Mouse (Mus musculus): ENCODE data around the gene Esyt2. TPM values are rescaled to one million over a fixed set of nuclear protein-coding genes. Genes with fewer than 3 reads are reported as not detected.

Esyt2 gene
- total and polyA plus RNA-seq, 2 experiments from 2014 or later = 8.1 to 49.7 TPM

- Histone ChIP-seq H3K4me2 (ENCODE audit: low read depth) (no peak overlapping the region), H3K4me1 (ENCODE audit: insufficient read depth) (no peaks in the 10 kb centered on the region), H3K36me3 (ENCODE audit: insufficient read depth) (peaks cover 3% of the 10 kb centered on the region; the same call in 1 of the 2 replicates), H3K27me3 (ENCODE audit: insufficient read depth, low read length) (no peaks in the 10 kb centered on the region), H3K27ac (ENCODE audit: low read depth, low read length) (no peak overlapping the region), H3K4me3 (ENCODE audit: low read depth, low read length) (no peak overlapping the region), H3K9me3 (ENCODE audit: low read length) (no peaks in the 10 kb centered on the region), H3K9ac (no peak overlapping the region)
- TF ChIP-seq CTCF (IDR thresholded peaks at IDR 0.05; ENCODE audit: low read depth) = no peak
- ATAC-seq (no peak), DNase-seq (no peak)
- WGBS = 96% methylated on average over 2 of the region's 2 CpGs
These were observed 144.4 kb downstream of the Esyt2 start for GRCm38 (mm10) chr12:116425392-116425791.

DNA sequence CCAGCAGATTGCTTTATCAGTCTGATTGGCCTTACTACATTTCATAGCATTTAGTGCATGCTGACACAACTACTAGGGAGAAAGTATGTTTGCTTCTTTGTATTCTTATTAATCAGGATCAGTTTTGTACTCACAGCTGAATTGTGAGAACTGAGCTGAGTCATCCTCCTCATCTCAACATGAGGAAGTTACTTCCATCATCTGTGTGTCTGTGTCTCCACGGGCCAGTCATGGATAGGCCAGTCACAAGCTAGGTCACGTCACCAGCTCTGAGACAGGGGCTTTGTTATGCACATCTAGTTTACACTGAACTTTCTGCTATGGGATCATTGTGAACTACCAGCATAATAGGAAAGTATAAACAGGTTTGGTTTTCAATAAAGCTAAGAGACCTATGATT lies 152.7 kb downstream of the Esyt2 start:
- no peak for TF ChIP-seq CTCF (IDR thresholded peaks at IDR 0.05; ENCODE audit: low read depth)
- 90% methylated on average over 2 of the region's 2 CpGs for WGBS
- no peak for DNase-seq

DNA sequence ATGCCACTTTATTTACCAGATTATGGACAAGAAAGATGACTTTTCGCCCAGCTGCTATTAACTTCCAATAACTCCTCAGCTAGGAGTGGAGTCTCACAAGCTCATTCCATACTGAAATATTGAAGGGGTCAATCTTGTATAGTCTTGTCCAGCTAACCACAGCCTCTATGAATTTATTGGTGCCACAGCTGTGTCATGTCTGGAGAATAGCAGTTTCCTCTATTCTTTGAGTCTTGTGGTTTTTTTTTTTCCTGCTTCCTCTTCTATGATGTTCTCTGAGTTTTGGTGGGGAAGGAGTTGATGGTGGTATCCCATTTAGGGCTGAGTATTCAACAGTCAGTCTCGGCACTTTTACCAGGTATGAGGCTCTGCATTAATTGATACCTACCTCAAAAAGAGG lies 154.2 kb downstream of the Esyt2 start:
- ATAC-seq (no peak), DNase-seq (no peak)
- Histone ChIP-seq H3K36me3 (ENCODE audit: insufficient read depth) (peaks cover 17% of the 10 kb centered on the region), H3K27me3 (ENCODE audit: insufficient read depth, low read length) (no peaks in the 10 kb centered on the region), H3K27ac (ENCODE audit: low read depth, low read length) (no peak overlapping the region), H3K4me1 (ENCODE audit: insufficient read depth) (no peaks in the 10 kb centered on the region), H3K4me2 (ENCODE audit: low read depth) (no peak overlapping the region), H3K9ac (no peak overlapping the region), H3K4me3 (ENCODE audit: low read depth, low read length) (no peak overlapping the region), H3K9me3 (ENCODE audit: low read length) (no peaks in the 10 kb centered on the region)
- 93% methylated on average over 2 of the region's 2 CpGs for WGBS
- no peak for TF ChIP-seq CTCF (IDR thresholded peaks at IDR 0.05; ENCODE audit: low read depth)

More for the DNA sequence above, 152.7 kb downstream of the Esyt2 start:
- Histone ChIP-seq H3K27ac (ENCODE audit: low read depth, low read length) (no peak overlapping the region), H3K9ac (no peak overlapping the region), H3K4me1 (ENCODE audit: insufficient read depth) (no peaks in the 10 kb centered on the region), H3K9me3 (ENCODE audit: low read length) (no peaks in the 10 kb centered on the region), H3K4me2 (ENCODE audit: low read depth) (no peak overlapping the region), H3K4me3 (ENCODE audit: low read depth, low read length) (no peak overlapping the region), H3K27me3 (ENCODE audit: insufficient read depth, low read length) (no peaks in the 10 kb centered on the region), H3K36me3 (ENCODE audit: insufficient read depth) (peaks cover 10% of the 10 kb centered on the region)
- ATAC-seq = no peak

- TF ChIP-seq CTCF (IDR thresholded peaks at IDR 0.05; ENCODE audit: low read depth) = no peak
- no peaks in the 10 kb centered on the region for H3K9me3 ChIP-seq (ENCODE audit: low read length)
- H3K36me3 ChIP-seq (ENCODE audit: insufficient read depth) = peaks cover 22% of the 10 kb centered on the region
- no peak for DNase-seq
- no peak overlapping the region for H3K4me2 ChIP-seq (ENCODE audit: low read depth)
- ATAC-seq = no peak
- no peaks in the 10 kb centered on the region for H3K27me3 ChIP-seq (ENCODE audit: insufficient read depth, low read length)
- no peak overlapping the region for H3K27ac ChIP-seq (ENCODE audit: low read depth, low read length)
- H3K4me1 ChIP-seq (ENCODE audit: insufficient read depth) = no peaks in the 10 kb centered on the region
- 86% methylated on average over 3 of the region's 3 CpGs for WGBS
- H3K9ac ChIP-seq = no peak overlapping the region
- no peak overlapping the region for H3K4me3 ChIP-seq (ENCODE audit: low read depth, low read length)
These were observed 155.1 kb downstream of the Esyt2 start for GRCm38 (mm10) chr12:116436125-116436524.

DNA sequence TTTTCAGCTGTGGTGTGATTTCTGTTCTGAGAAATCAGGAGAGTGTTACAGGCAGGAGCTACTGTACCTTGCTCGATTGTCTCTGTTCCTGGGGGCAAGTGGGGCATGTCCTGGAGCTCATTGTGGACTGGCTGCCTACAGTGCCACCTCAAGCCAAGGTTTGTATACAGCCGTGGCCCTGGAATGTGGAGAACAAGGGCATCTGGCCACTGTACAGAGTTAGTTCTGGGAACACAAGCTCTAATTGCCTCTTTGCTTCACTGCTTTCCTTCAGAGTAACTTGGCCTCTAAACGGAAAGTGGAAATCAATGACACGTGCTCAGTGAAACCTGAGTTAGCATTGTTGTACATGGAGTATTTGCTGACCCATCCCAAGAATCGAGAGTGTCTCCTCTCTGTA lies 157.6 kb downstream of the Esyt2 start:
- H3K9ac ChIP-seq = no peak overlapping the region
- H3K4me2 ChIP-seq (ENCODE audit: low read depth) = no peak overlapping the region
- no peaks in the 10 kb centered on the region for H3K4me1 ChIP-seq (ENCODE audit: insufficient read depth)
- no peaks in the 10 kb centered on the region for H3K27me3 ChIP-seq (ENCODE audit: insufficient read depth, low read length)
- WGBS = 86% methylated on average over 5 of the region's 5 CpGs
- H3K27ac ChIP-seq (ENCODE audit: low read depth, low read length) = no peak overlapping the region
- no peaks in the 10 kb centered on the region for H3K9me3 ChIP-seq (ENCODE audit: low read length)
- no peak for ATAC-seq
- H3K36me3 ChIP-seq (ENCODE audit: insufficient read depth) = peaks cover 22% of the 10 kb centered on the region
- no peak for DNase-seq
- no peak overlapping the region for H3K4me3 ChIP-seq (ENCODE audit: low read depth, low read length)
- TF ChIP-seq CTCF (IDR thresholded peaks at IDR 0.05; ENCODE audit: low read depth) = no peak

Small RNA genes lying within 50 kb of the gene (microRNA-seq; reads per million reads assigned to microRNA genes)
- gene Gm23190 = 0 reads per million in 2 experiments

Other genes starting within 250 kb of the Esyt2 start
- 54.5 and 63.1 TPM in 2 replicates for gene Zfp386, start 233.5 kb upstream of the Esyt2 start, total RNA-seq (2014; rRNA removed)
- gene Zfp386, start 233.5 kb upstream of the Esyt2 start, polyA plus RNA-seq (2015; fragmentation: Nextera tagmentation; extraction: Ambion mirVana) = 43.7 and 45.7 TPM in 2 replicates
- 0.85 and 2.7 TPM in 2 replicates for gene Vipr2, start 203.5 kb upstream of the Esyt2 start, total RNA-seq (2014; rRNA removed)
- 0.69 and 1.4 TPM in 2 replicates for gene Vipr2, start 203.5 kb upstream of the Esyt2 start, polyA plus RNA-seq (2015; fragmentation: Nextera tagmentation; extraction: Ambion mirVana)
- gene Wdr60, start 18.2 kb upstream of the Esyt2 start, total RNA-seq (2014; rRNA removed) = 9.2 and 14.5 TPM in 2 replicates
- 11.1 and 16.4 TPM in 2 replicates for gene Wdr60, start 18.2 kb upstream of the Esyt2 start, polyA plus RNA-seq (2015; fragmentation: Nextera tagmentation; extraction: Ambion mirVana)
- not detected in 2 replicates for gene Gm11027, start 5.8 kb upstream of the Esyt2 start, total RNA-seq (2014; rRNA removed)
- not detected in 2 replicates for gene Gm11027, start 5.8 kb upstream of the Esyt2 start, polyA plus RNA-seq (2015; fragmentation: Nextera tagmentation; extraction: Ambion mirVana)
- gene Ncapg2, start 124.2 kb downstream of the Esyt2 start, total RNA-seq (2014; rRNA removed) = 6.5 and 11.5 TPM in 2 replicates
- 2.5 and 5.0 TPM in 2 replicates for gene Ncapg2, start 124.2 kb downstream of the Esyt2 start, polyA plus RNA-seq (2015; fragmentation: Nextera tagmentation; extraction: Ambion mirVana)
- gene Ptprn2, start 204.5 kb downstream of the Esyt2 start, total RNA-seq (2014; rRNA removed) = 77.4 and 91.1 TPM in 2 replicates
- gene Ptprn2, start 204.5 kb downstream of the Esyt2 start, polyA plus RNA-seq (2015; fragmentation: Nextera tagmentation; extraction: Ambion mirVana) = 14.6 and 15.9 TPM in 2 replicates